Mouse (Mus musculus): ENCODE measurements around the gene Cyp3a59.
"Not testable (repeated sequence)": the region's sequence is repeated elsewhere in the genome, so short reads cannot be mapped to it uniquely, and the experiment has no call there.

Cyp3a59 gene

GRCm38 (mm10) chr5:146078945-146079344, at the start of gene Cyp3a59:
Gene Cyp3a59, plus strand, starts transcription at chr5:146079257.
- DNase-seq = not testable (repeated sequence)

DNA sequence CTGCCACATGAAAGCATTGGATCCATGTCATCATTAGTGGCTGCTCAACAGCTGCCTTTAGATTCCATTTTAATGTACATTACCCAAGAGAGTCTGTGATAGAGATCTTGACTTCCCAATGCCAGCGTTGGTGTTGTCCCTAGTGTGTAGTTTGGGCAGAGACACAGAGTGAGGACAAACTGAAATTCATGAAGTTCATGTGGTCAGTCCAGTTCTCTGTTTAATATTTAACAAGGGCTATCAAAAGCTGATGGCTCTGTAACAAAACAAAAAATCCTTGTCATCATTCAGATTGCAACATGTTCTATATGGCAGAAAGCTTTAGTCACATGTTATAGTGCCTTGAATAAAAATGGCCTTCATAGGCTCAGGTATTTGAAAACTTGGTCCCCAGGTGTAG, 9.0 kb upstream of the Cyp3a59 start:
- DNase-seq = no peak

DNA sequence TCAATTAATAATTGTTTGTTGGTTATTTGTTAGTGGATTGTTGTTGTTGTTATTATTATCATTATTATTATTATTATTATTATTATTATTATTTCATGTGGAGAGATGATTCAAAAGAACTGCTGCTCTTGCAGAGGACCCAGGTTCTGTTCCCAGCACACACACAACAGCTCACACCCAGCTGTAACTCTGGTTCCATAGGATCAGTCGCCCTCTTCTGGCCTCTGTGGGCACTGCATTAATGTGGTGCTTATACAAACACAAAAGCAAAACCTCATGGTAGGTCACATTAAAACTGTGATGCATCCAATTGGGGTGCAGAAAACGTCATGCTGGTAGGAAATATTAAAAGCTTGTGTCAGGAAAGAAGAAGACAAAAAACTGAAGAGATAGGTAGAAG, 68.8 kb downstream of the Cyp3a59 start:
- DNase-seq = no peak

- DNase-seq = no peak
These were observed 71.4 kb downstream of the Cyp3a59 start for GRCm38 (mm10) chr5:146150454-146150853.

GRCm38 (mm10) chr5:146158326-146158725, 79.3 kb downstream of the Cyp3a59 start:
- DNase-seq = not testable (repeated sequence)

- not testable (repeated sequence) for DNase-seq
These were observed 81.4 kb downstream of the Cyp3a59 start, which contains the start of gene Gm5565 for GRCm38 (mm10) chr5:146160439-146160838. Gene Gm5565, minus strand, starts transcription at chr5:146160539.

Data from right cerebral cortex, postnatal 25 days (tissue).